Mouse (Mus musculus) megakaryocyte, embryonic 14.5 days (primary cell): ENCODE data around the gene Auts2. TPM values are rescaled to one million over a fixed set of nuclear protein-coding genes. Genes with fewer than 3 reads are reported as not detected.

Source experiments
- H3K27me3 ChIP-seq: replicated peaks from 2 replicates; pipeline ENCODE3; 2012; ENCODE audit warnings: inconsistent platforms
- H3K36me3 ChIP-seq: replicated peaks from 2 replicates; pipeline ENCODE3; 2012; ENCODE audit warnings: low read length, inconsistent platforms, mixed read lengths
- H3K4me1 ChIP-seq: 2 replicates; pipeline ENCODE4 v1.6.1; 2012; ENCODE audit warnings: inconsistent platforms
- H3K4me3 ChIP-seq: replicated peaks from 2 replicates; pipeline ENCODE3; 2012; ENCODE audit warnings: moderate library complexity, mild to moderate bottlenecking, inconsistent platforms
- H3K9me3 ChIP-seq: 2 replicates; pipeline ENCODE4 v1.6.1; 2012; ENCODE audit warnings: inconsistent platforms
- FLI1 ChIP-seq: IDR thresholded peaks from 2 replicates; pipeline ENCODE4 v1.6.1; 2012; ENCODE audit warnings: low read length, inconsistent platforms, mixed read lengths
- GATA1 ChIP-seq: IDR thresholded peaks from 3 replicates; pipeline ENCODE4 v1.6.1; 2012; ENCODE audit warnings: mixed read lengths, low read length, inconsistent platforms, borderline replicate concordance
- polyA plus RNA-seq: library from polyadenylated mRNA; stranded (reverse); fragments of >175 nt; gene quantifications from 2 replicates; pipeline ENCODE4 v1.2.3, GENCODE M21; 2012; ENCODE audit warnings: low replicate concordance; ENCODE audit not compliant: insufficient read depth

Gene Auts2
- polyA plus RNA-seq, 1 experiment = 4.0 TPM

DNA sequence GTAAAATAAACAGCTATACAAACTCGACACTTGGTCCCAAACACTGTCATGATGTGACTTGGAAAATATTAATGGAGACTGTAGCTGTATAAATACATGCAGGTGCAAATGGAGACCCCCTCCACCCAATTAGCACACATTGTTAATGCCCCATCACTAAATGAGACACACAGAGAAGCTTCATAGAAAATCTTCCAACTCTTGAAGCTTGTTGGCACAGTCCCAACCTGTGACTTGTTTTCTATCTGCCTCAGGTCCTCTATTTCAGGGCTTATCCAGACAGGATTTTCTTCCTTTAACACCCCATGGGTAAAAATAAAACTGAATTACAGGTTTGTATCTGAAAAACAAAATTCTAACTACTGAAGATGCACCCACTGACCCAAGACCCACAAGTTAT, 272.2 kb downstream of the Auts2 start:
- Histone ChIP-seq H3K36me3 (no peaks in the 10 kb centered on the region), H3K4me3 (no peak overlapping the region), H3K4me1 (no peaks in the 10 kb centered on the region), H3K27me3 (no peaks in the 10 kb centered on the region), H3K9me3 (no peaks in the 10 kb centered on the region)
- TF ChIP-seq GATA1 (no peak), FLI1 (no peak)

DNA sequence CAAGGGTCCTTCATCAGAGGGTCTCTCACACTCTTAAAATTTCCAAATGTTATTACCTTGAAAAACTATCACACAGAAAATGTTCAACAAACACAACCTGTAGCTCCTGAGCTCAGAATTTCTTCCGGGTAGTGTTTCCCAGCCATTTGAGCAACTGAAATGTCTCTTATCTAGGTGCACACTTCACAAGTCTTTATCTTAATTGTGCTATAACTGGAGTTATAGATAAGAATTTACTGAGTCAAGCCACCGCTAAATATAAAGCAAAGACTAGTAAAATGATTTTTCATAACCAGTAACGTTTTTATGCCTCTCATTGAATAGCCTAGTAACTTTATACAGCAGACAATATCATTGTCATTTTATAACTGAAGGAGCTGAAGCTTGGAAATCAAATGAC, 273.1 kb downstream of the Auts2 start:
- TF ChIP-seq GATA1 = no peak
- no peak for TF ChIP-seq FLI1
- Histone ChIP-seq H3K4me1 (no peaks in the 10 kb centered on the region), H3K4me3 (no peak overlapping the region), H3K9me3 (no peaks in the 10 kb centered on the region), H3K27me3 (no peaks in the 10 kb centered on the region), H3K36me3 (no peaks in the 10 kb centered on the region)

DNA sequence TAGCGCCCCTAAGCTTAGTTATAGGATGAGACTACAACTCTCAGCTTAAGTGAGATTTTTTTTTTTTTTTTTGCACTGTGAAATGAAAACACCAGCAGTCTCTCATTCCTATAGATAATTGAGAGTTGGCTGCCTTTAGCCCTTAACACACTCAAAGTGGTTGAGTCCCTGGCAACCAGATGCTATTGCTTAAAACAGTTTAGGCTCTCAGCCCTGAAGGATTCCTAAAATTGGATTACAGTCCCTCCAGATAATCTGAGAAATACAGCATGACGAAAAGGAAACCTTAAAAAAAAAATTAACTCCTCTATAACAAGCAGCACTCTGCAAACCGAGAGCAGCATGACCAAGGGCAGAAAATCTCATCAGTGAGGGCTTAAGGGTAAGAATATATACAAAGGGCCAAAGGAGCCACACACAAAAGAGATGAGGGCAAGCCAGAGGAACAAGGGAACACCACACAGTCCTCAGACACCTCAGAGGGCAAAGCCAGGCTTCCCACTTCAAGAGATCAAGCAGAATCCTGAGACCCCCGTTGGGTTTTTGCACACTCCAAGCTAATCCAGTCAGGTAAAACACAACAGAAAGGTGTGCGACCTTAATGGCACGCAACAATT, 274.7 kb downstream of the Auts2 start:
- no peak overlapping the region for H3K4me3 ChIP-seq
- H3K9me3 ChIP-seq = no peaks in the 10 kb centered on the region

DNA sequence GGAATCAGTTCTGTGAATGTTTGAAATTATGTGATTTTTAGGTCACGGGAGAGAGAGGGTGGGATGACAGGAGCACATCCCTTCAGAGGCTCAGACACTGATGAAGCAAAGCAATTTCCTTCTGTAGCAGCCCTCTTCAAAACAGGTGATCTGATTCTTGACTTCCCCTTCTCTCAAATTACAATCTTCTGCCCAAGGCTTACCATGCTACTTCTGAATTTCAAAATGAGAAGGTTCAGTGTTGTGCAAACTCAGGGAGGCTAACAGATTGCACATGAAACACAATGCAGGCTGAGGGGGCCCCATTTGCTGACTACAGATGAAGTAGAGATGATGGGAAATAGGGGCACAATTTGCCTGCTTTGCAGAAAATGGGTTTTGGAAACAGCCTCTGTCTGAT, 278.1 kb downstream of the Auts2 start:
- H3K4me1 ChIP-seq = no peaks in the 10 kb centered on the region
- no peaks in the 10 kb centered on the region for H3K27me3 ChIP-seq
- H3K9me3 ChIP-seq = no peaks in the 10 kb centered on the region
- no peak for TF ChIP-seq FLI1
- no peak for TF ChIP-seq GATA1
- H3K4me3 ChIP-seq = no peak overlapping the region
- no peaks in the 10 kb centered on the region for H3K36me3 ChIP-seq

More for the DNA sequence above, 274.7 kb downstream of the Auts2 start:
- no peaks in the 10 kb centered on the region for H3K4me1 ChIP-seq
- no peaks in the 10 kb centered on the region for H3K36me3 ChIP-seq
- H3K27me3 ChIP-seq = no peaks in the 10 kb centered on the region
- TF ChIP-seq FLI1 (no peak), GATA1 (no peak)

DNA sequence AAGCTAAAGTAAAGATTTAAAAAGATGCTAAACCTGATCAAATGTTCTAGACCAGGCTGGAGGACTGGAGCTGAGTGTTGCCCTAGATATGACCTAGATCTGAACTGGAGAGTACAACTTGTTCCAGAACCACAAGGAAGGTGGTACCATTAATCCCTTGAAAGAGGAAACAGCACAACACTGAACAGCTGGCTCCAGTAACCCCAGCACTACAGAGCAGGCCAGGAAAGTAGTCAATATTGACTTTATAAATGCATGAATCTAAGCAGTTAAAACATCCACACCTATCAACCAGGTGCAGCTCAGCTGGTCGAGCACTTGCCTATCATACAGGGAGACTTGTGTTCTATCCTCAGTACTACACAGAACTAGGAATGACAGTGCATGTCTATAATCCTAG, 281.4 kb downstream of the Auts2 start:
- H3K4me1 ChIP-seq = no peaks in the 10 kb centered on the region
- H3K36me3 ChIP-seq = no peaks in the 10 kb centered on the region
- no peaks in the 10 kb centered on the region for H3K9me3 ChIP-seq
- no peak for TF ChIP-seq FLI1
- no peak overlapping the region for H3K4me3 ChIP-seq
- H3K27me3 ChIP-seq = no peaks in the 10 kb centered on the region

DNA sequence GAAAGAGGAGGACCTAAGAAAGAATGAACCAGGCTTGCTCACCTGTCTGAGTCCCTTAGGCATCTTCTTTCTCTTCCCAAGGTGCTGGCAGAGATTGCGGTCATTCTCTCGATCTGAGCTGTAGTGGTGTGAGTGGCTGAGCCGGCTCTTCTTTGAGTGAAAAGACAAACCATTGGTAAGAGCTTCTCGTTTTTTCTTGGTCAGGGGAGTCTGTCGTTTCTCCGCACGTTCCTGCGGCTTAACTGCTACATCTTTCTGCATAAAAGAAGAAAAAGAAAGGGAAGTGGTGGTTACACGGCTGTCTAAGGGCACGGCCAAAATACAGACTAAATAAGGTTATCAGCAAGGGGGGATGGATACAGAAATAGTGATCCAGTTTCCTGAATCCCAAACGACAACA, 284.3 kb downstream of the Auts2 start:
- H3K4me1 ChIP-seq = no peaks in the 10 kb centered on the region
- TF ChIP-seq FLI1 = no peak
- no peak for TF ChIP-seq GATA1
- no peak overlapping the region for H3K4me3 ChIP-seq
- H3K36me3 ChIP-seq = no peaks in the 10 kb centered on the region
- no peaks in the 10 kb centered on the region for H3K9me3 ChIP-seq
- no peaks in the 10 kb centered on the region for H3K27me3 ChIP-seq

DNA sequence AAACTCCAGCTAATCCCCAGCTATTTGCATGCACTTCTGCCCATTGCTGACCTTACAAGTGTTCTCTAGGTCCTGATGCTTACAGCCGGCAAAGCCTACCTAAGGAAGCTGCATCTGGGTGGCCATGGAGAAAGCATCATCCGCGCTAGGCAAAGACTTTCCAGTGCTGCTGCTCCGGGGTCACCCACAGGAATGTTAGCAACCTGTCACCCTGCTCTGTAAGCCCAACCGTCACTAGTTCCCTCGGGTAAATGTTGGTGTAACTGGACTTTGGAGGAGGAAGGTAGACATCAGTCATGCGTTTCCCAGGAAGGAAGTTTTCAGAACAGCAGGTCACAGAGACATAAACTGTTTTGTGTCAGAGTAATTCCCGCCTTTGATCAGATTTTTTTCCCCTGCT, 287.6 kb downstream of the Auts2 start:
- no peak for TF ChIP-seq FLI1
- TF ChIP-seq GATA1 = no peak

DNA sequence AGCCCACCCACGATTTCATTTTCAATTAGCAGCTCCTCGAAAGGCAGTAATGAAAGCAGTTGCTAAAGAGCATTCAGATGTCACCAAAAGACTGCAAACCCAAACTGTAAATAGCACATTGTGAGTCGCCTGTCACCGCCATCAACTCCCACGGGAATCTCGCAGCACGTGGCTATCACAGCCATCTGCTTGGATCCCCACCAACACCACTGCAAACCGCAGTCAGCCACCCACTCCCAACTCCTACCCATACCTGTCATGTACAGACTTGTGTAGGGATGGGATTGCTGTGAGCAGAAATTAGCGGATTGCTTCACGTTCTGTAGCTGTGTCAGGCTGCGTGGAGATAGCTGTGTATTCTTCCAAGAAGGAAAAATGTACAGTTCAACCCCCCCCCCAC, 293.6 kb downstream of the Auts2 start:
- Histone ChIP-seq H3K36me3 (no peaks in the 10 kb centered on the region), H3K9me3 (no peaks in the 10 kb centered on the region), H3K4me1 (no peaks in the 10 kb centered on the region), H3K27me3 (peaks cover 2% of the 10 kb centered on the region), H3K4me3 (peak overlapping the region; percentile 7)
- TF ChIP-seq FLI1 (no peak), GATA1 (no peak)

More for the DNA sequence above, 287.6 kb downstream of the Auts2 start:
- H3K36me3 ChIP-seq = no peaks in the 10 kb centered on the region
- H3K27me3 ChIP-seq = peaks cover 2% of the 10 kb centered on the region
- no peak overlapping the region for H3K4me3 ChIP-seq
- no peaks in the 10 kb centered on the region for H3K4me1 ChIP-seq
- no peaks in the 10 kb centered on the region for H3K9me3 ChIP-seq

DNA sequence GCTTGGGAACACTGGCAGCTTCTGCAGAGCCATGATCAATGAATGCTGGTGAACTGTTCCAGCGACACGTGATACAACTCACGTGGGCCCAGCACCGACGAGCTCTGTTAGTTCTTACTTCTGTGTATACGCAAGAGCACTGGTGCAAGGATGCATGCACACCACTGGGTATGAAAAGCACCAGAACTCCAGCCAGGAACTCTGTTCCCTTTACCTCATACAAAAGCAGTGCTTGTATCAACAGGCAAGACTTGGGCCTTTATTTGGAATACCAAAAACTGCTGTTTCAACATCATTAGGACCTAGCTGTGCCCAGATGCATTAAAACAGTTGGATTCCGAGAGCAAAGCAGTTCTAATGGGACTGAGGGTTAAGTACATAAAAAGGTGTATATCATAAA, 295.1 kb downstream of the Auts2 start:
- Histone ChIP-seq H3K4me3 (no peak overlapping the region), H3K27me3 (peaks cover 2% of the 10 kb centered on the region), H3K36me3 (no peaks in the 10 kb centered on the region), H3K9me3 (no peaks in the 10 kb centered on the region), H3K4me1 (no peaks in the 10 kb centered on the region)
- TF ChIP-seq FLI1 = no peak
- TF ChIP-seq GATA1 = no peak

DNA sequence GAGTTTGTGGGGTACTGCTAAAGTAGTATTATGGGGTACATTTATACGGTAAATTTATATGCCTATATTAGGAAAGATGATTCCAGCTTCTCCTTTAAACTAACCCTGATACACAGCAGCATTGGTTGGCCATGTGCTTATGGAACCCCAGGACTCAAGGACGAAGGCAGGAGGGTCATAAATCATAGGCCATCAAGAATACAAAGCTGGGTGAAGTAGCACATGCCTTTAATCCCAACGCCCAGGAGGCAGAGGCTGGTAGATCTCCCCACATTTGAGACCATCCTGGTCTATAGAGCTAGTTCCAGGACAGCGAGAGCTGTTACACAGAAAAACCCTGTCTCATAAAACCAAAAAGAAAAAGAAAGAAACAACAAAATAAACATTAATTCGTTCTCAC, 307.7 kb downstream of the Auts2 start:
- Histone ChIP-seq H3K4me1 (no peaks in the 10 kb centered on the region), H3K9me3 (no peaks in the 10 kb centered on the region), H3K36me3 (no peaks in the 10 kb centered on the region), H3K27me3 (no peaks in the 10 kb centered on the region), H3K4me3 (no peak overlapping the region)
- TF ChIP-seq FLI1 = no peak
- no peak for TF ChIP-seq GATA1

DNA sequence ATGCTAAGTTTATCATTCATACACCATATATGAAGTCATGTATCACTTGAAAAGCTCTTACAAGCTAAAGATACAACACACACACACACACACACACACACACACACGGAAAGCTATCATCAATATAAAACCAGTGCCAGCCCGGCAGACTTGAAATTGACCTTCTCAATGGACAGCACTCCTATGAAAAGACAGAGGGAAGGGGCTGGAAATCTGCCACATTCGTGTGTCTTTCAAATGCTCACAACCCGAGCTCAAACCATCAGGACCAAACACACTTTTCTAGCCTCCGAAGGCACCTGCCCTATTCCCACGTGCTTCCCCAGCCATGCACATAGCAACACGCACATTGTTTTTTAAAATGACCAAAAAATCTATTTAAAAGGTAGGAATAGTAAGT, 308.7 kb downstream of the Auts2 start:
- H3K36me3 ChIP-seq = no peaks in the 10 kb centered on the region
- no peaks in the 10 kb centered on the region for H3K27me3 ChIP-seq
- peaks cover 3% of the 10 kb centered on the region; the same call in 1 of the 2 replicates for H3K4me1 ChIP-seq
- H3K9me3 ChIP-seq = no peaks in the 10 kb centered on the region
- TF ChIP-seq GATA1 = no peak
- no peak for TF ChIP-seq FLI1
- no peak overlapping the region for H3K4me3 ChIP-seq
